Mouse (Mus musculus) lung, embryonic 14.5 days (tissue): Measurements from ENCODE around the gene Pbx2. TPM values are rescaled to one million over a fixed set of nuclear protein-coding genes. Genes with fewer than 3 reads are reported as not detected.
A peak's percentile ranks its signal among the peaks of the same experiment; 100 is the strongest.

Experiments used
- ATAC-seq: fragments of 200-750 bp; cut with Nextera tagmentation; 2 replicates; pipeline ENCODE4 v1.8.0; 2017; ENCODE audit warnings: mild to moderate bottlenecking, moderate TSS enrichment, moderate library complexity; ENCODE audit not compliant: insufficient read depth
- DNase-seq: peaks from one replicate; pipeline ENCODE4 v3.0.0-alpha.2; 2015
- H3K27ac ChIP-seq: fragments of 300-500 bp; sonication (generic); 2 replicates; pipeline ENCODE4 v1.5.1; 2014; ENCODE audit warnings: low read depth, mild to moderate bottlenecking, moderate library complexity
- H3K27me3 ChIP-seq: fragments of 300-500 bp; sonication (generic); 2 replicates; pipeline ENCODE4 v1.6.1; 2014; ENCODE audit warnings: low read length, control low read depth; ENCODE audit not compliant: insufficient read depth
- H3K36me3 ChIP-seq: fragments of 300-500 bp; sonication (generic); 2 replicates; pipeline ENCODE4 v1.6.1; 2014; ENCODE audit warnings: control low read depth; ENCODE audit not compliant: insufficient read depth
- H3K4me1 ChIP-seq: fragments of 300-500 bp; sonication (generic); 2 replicates; pipeline ENCODE4 v1.6.1; 2014; ENCODE audit warnings: antibody characterized with exemption, control low read depth; ENCODE audit not compliant: insufficient read depth
- H3K4me2 ChIP-seq: fragments of 300-500 bp; sonication (generic); 2 replicates; pipeline ENCODE4 v1.6.1; 2014; ENCODE audit warnings: mild to moderate bottlenecking
- H3K4me3 ChIP-seq: fragments of 300-500 bp; sonication (generic); 2 replicates; pipeline ENCODE4 v1.5.1; 2014; ENCODE audit warnings: low read depth, low read length
- H3K9ac ChIP-seq: fragments of 300-500 bp; sonication (generic); 2 replicates; pipeline ENCODE4 v1.6.1; 2014
- H3K9me3 ChIP-seq: fragments of 300-500 bp; sonication (generic); 2 replicates; pipeline ENCODE4 v1.6.1; 2016; ENCODE audit warnings: low read depth, low read length, control low read depth
- CTCF ChIP-seq: IDR thresholded peaks from 2 replicates; pipeline ENCODE4 v1.5.1; 2016; ENCODE audit warnings: antibody characterized with exemption, low read depth
- WGBS: fragments of 180-500 bp; shearing (Covaris S2); extraction: QIAGEN DNeasy Blood & Tissue Kit; methylation state at CpG from one replicate; pipeline ENCODE4 v1.1.7; 2014; 5-methylcytosine and 5-hydroxymethylcytosine counted together
- polyA plus RNA-seq: library from polyadenylated mRNA; unstranded; fragments of >200 nt; fragmentation: Nextera tagmentation; extraction: Ambion mirVana; gene quantifications from 2 replicates; pipeline ENCODE4 v1.2.1, GENCODE M21; 2014

The Pbx2 gene
- polyA plus RNA-seq, 1 experiment from 2014 or later: 10.4 TPM

- WGBS: 77% methylated on average over 8 of the region's 8 CpGs
- no peak for ATAC-seq
- H3K9ac ChIP-seq: no peak overlapping the region
Measured at GRCm38 (mm10) chr17:34556406-34556805, 34.7 kb upstream of the Pbx2 start.

GRCm38 (mm10) chr17:34557411-34557810, 33.7 kb upstream of the Pbx2 start:
- ATAC-seq: no peak
- H3K27ac ChIP-seq: no peak overlapping the region
- H3K4me2 ChIP-seq: no peak overlapping the region
- no peaks in the 10 kb centered on the region for H3K4me1 ChIP-seq
- H3K9ac ChIP-seq: no peak overlapping the region
- 66% methylated on average over 11 of the region's 11 CpGs for WGBS
- no peaks in the 10 kb centered on the region for H3K27me3 ChIP-seq
- TF ChIP-seq CTCF: no peak
- H3K4me3 ChIP-seq: no peak overlapping the region
- no peak for DNase-seq
- H3K36me3 ChIP-seq: no peaks in the 10 kb centered on the region
- no peaks in the 10 kb centered on the region for H3K9me3 ChIP-seq

More at GRCm38 (mm10) chr17:34556406-34556805, 34.7 kb upstream of the Pbx2 start:
- Histone ChIP-seq H3K27ac (no peak overlapping the region), H3K4me1 (no peaks in the 10 kb centered on the region), H3K9me3 (no peaks in the 10 kb centered on the region), H3K27me3 (no peaks in the 10 kb centered on the region), H3K4me3 (no peak overlapping the region), H3K4me2 (no peak overlapping the region), H3K36me3 (no peaks in the 10 kb centered on the region)
- DNase-seq: no peak
- no peak for TF ChIP-seq CTCF

- H3K9ac ChIP-seq: no peak overlapping the region
- no peak for DNase-seq
- H3K4me2 ChIP-seq: no peak overlapping the region
- TF ChIP-seq CTCF: no peak
- H3K4me3 ChIP-seq: no peak overlapping the region
- ATAC-seq: no peak
- 72% methylated on average over 7 of the region's 7 CpGs for WGBS
- no peaks in the 10 kb centered on the region for H3K9me3 ChIP-seq
- H3K4me1 ChIP-seq: 0 out of 2 replicates have a peak, but pooled peaks cover under 1% of the 10 kb centered on the region
- H3K27me3 ChIP-seq: no peaks in the 10 kb centered on the region
- no peak overlapping the region for H3K27ac ChIP-seq
- no peaks in the 10 kb centered on the region for H3K36me3 ChIP-seq
Measured at GRCm38 (mm10) chr17:34559116-34559515, 31.9 kb upstream of the Pbx2 start.

- H3K4me1 ChIP-seq: 0 out of 2 replicates have a peak, but pooled peaks cover 6% of the 10 kb centered on the region
- DNase-seq (no peak), ATAC-seq (no peak)
- H3K4me3 ChIP-seq: no peak overlapping the region
- no peak overlapping the region for H3K27ac ChIP-seq
- WGBS: 26% methylated on average over 15 of the region's 15 CpGs
- no peak overlapping the region for H3K4me2 ChIP-seq
- no peaks in the 10 kb centered on the region for H3K27me3 ChIP-seq
- no peak; the same call in 1 of the 2 replicates for TF ChIP-seq CTCF
- no peaks in the 10 kb centered on the region for H3K36me3 ChIP-seq
- H3K9me3 ChIP-seq: no peaks in the 10 kb centered on the region
- H3K9ac ChIP-seq: no peak overlapping the region
Measured at GRCm38 (mm10) chr17:34559895-34560294, 31.2 kb upstream of the Pbx2 start.

- H3K36me3 ChIP-seq: no peaks in the 10 kb centered on the region
- H3K9ac ChIP-seq: no peak overlapping the region
- ATAC-seq: no peak
- no peaks in the 10 kb centered on the region for H3K9me3 ChIP-seq
- H3K4me2 ChIP-seq: no peak overlapping the region
- no peak overlapping the region for H3K27ac ChIP-seq
- DNase-seq: no peak
- H3K4me1 ChIP-seq: 0 out of 2 replicates have a peak, but pooled peaks cover 6% of the 10 kb centered on the region
- 87% methylated on average over 6 of the region's 6 CpGs for WGBS
- no peaks in the 10 kb centered on the region for H3K27me3 ChIP-seq
- no peak overlapping the region for H3K4me3 ChIP-seq
- no peak for TF ChIP-seq CTCF
Measured at GRCm38 (mm10) chr17:34560438-34560837, 30.6 kb upstream of the Pbx2 start.

- H3K9me3 ChIP-seq: no peaks in the 10 kb centered on the region
- H3K9ac ChIP-seq: no peak overlapping the region
- no peaks in the 10 kb centered on the region for H3K27me3 ChIP-seq
- no peak overlapping the region for H3K4me3 ChIP-seq
- no peak overlapping the region for H3K27ac ChIP-seq
- H3K4me2 ChIP-seq: 0 out of 2 replicates have a peak overlapping the region, but pooled peaks have one; percentile 18
- ATAC-seq: no peak
- no peaks in the 10 kb centered on the region for H3K36me3 ChIP-seq
- 0 out of 2 replicates have a peak, but pooled peaks cover 6% of the 10 kb centered on the region for H3K4me1 ChIP-seq
- DNase-seq: no peak
- WGBS: 41% methylated on average over 8 of the region's 8 CpGs
- no peak for TF ChIP-seq CTCF
Measured at GRCm38 (mm10) chr17:34561200-34561599, 29.9 kb upstream of the Pbx2 start.

- H3K4me2 ChIP-seq: no peak overlapping the region
- TF ChIP-seq CTCF: no peak
- WGBS: 59% methylated on average over 3 of the region's 3 CpGs
- no peaks in the 10 kb centered on the region for H3K27me3 ChIP-seq
- no peak for DNase-seq
- no peaks in the 10 kb centered on the region for H3K9me3 ChIP-seq
- H3K36me3 ChIP-seq: no peaks in the 10 kb centered on the region
- ATAC-seq: no peak
- no peak overlapping the region for H3K27ac ChIP-seq
- H3K4me3 ChIP-seq: no peak overlapping the region
- H3K9ac ChIP-seq: no peak overlapping the region
- H3K4me1 ChIP-seq: 0 out of 2 replicates have a peak, but pooled peaks cover 6% of the 10 kb centered on the region
Measured at GRCm38 (mm10) chr17:34562595-34562994, 28.5 kb upstream of the Pbx2 start.
